Mouse (Mus musculus) embryonic facial prominence, embryonic 15.5 days (tissue): ENCODE data around the gene Acbd6. TPM values are rescaled to one million over a fixed set of nuclear protein-coding genes. Genes with fewer than 3 reads are reported as not detected.

Experiments used
- ATAC-seq: fragments of 200-750 bp; cut with Nextera tagmentation; 2 replicates; pipeline ENCODE4 v1.8.0; 2017; ENCODE audit warnings: low read depth, moderate TSS enrichment; ENCODE audit not compliant: insufficient number of reproducible peaks, low FRiP score, low TSS enrichment
- H3K27ac ChIP-seq: fragments of 300-500 bp; sonication (generic); replicated peaks from 2 replicates; pipeline ENCODE4 v1.5.1; 2015; ENCODE audit warnings: mild to moderate bottlenecking, inconsistent platforms
- H3K27me3 ChIP-seq: fragments of 300-500 bp; sonication (generic); 2 replicates; pipeline ENCODE4 v1.6.1; 2015; ENCODE audit warnings: inconsistent platforms
- H3K36me3 ChIP-seq: fragments of 300-500 bp; sonication (generic); 2 replicates; pipeline ENCODE4 v1.6.1; 2015; ENCODE audit warnings: mild to moderate bottlenecking, inconsistent platforms
- H3K4me1 ChIP-seq: fragments of 300-500 bp; sonication (generic); 2 replicates; pipeline ENCODE4 v1.6.1; 2015; ENCODE audit warnings: inconsistent platforms
- H3K4me2 ChIP-seq: fragments of 300-500 bp; sonication (generic); replicated peaks from 2 replicates; pipeline ENCODE4 v1.6.1; 2015; ENCODE audit warnings: mild to moderate bottlenecking, inconsistent platforms
- H3K4me3 ChIP-seq: fragments of 300-500 bp; sonication (generic); replicated peaks from 2 replicates; pipeline ENCODE4 v1.5.1; 2015; ENCODE audit warnings: mild to moderate bottlenecking, inconsistent platforms
- H3K9ac ChIP-seq: fragments of 300-500 bp; sonication (generic); 2 replicates; pipeline ENCODE4 v1.6.1; 2015; ENCODE audit warnings: inconsistent platforms
- H3K9me3 ChIP-seq: fragments of 300-500 bp; sonication (generic); replicated peaks from 2 replicates; pipeline ENCODE4 v1.6.1; 2016; ENCODE audit warnings: inconsistent platforms
- WGBS: fragments of 180-500 bp; shearing (Covaris S2); methylation state at CpG from one replicate; pipeline ENCODE4 v1.1.7; 2015; 5-methylcytosine and 5-hydroxymethylcytosine counted together
- polyA plus RNA-seq: library from polyadenylated mRNA; unstranded; fragments of >200 nt; fragmentation: Nextera tagmentation; extraction: Ambion mirVana; gene quantifications from 2 replicates; pipeline ENCODE4 v1.2.1, GENCODE M21; 2015

Gene Acbd6
- polyA plus RNA-seq, 1 experiment from 2014 or later = 77.4 TPM

GRCm38 (mm10) chr1:155698373-155699159 lies 140.6 kb downstream of the Acbd6 start:
- H3K4me1 ChIP-seq = no peaks in the 10 kb centered on the region
- no peak for ATAC-seq
- no peaks in the 10 kb centered on the region for H3K9me3 ChIP-seq
- no peak overlapping the region for H3K9ac ChIP-seq
- H3K27me3 ChIP-seq = no peaks in the 10 kb centered on the region
- H3K4me2 ChIP-seq = no peak overlapping the region
- no peaks in the 10 kb centered on the region for H3K36me3 ChIP-seq
- no peak overlapping the region for H3K27ac ChIP-seq
- H3K4me3 ChIP-seq = no peak overlapping the region
- WGBS = 58% methylated on average over 17 of the region's 17 CpGs

DNA sequence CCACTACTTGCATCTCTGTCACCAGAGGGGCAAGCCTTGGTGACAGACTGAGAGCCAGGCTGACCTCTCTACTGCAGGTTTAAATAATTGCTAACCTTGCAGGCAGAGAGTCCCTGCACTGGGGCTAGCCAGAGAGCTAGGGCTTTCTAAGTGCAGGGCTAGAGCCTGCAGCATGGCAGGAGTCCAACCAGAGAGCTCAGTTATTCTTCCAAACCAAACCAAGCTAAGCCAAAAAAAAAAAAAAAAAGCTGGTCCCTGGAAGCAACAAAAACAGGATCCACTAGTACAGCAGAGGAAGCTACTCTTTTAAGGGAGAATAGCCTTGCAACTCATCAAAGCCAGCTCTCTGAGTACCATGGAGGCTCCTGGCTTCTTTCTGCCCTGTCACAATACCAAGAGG lies 143.0 kb downstream of the Acbd6 start:
- H3K36me3 ChIP-seq = no peaks in the 10 kb centered on the region
- H3K4me1 ChIP-seq = no peaks in the 10 kb centered on the region
- no peak overlapping the region for H3K27ac ChIP-seq
- no peak overlapping the region for H3K9ac ChIP-seq
- no peaks in the 10 kb centered on the region for H3K9me3 ChIP-seq
- H3K4me3 ChIP-seq = no peak overlapping the region
- H3K27me3 ChIP-seq = no peaks in the 10 kb centered on the region
- H3K4me2 ChIP-seq = no peak overlapping the region
- ATAC-seq = no peak

DNA sequence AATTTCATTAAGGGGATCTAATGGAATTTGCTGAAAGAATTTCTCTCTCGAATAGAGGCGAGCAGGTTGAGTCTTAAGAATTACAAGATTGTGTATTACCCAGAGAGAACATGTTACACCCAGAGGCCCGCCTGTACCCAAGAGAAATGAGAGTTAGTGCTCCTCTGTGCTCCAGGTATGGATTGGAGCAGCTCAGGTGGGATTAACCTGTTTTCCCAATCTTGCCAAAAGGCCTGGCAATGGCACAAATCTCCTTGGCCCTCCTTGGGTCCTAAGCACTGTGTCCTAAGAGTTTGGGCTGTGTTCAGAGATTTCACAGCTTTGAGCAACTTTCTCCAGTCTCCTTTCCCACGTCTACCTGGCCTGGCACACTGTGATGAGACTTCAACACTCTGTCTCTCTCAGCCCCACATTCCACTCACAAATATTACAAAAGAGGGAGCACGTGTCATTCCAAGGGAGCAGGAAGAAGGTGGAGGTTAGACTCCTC lies 145.3 kb downstream of the Acbd6 start:
- H3K9me3 ChIP-seq = no peaks in the 10 kb centered on the region
- no peaks in the 10 kb centered on the region for H3K4me1 ChIP-seq
- H3K27ac ChIP-seq = no peak overlapping the region
- no peak overlapping the region for H3K9ac ChIP-seq
- no peak for ATAC-seq
- H3K27me3 ChIP-seq = no peaks in the 10 kb centered on the region
- 80% methylated on average over 5 of the region's 5 CpGs for WGBS
- no peaks in the 10 kb centered on the region for H3K36me3 ChIP-seq
- H3K4me2 ChIP-seq = no peak overlapping the region
- H3K4me3 ChIP-seq = no peak overlapping the region

DNA sequence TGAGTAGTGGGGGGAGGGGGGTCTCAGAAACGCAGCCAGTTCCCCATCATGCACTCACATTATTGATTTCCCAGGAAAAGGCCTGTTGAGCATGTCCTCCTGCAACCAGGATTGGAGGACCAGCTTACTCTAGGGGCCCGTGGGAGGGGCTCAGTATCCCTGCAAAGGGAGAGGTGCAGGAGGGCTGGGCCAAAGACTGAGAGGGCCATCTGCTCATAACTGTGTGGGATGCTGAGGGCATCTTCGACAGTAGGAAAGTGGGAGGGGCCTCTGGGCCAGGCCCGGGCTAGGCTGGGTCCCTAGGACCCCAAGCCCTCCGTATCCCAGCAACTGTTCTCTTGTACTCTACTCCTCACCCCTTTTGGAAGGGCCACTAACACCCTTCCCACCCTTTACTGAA lies 146.3 kb downstream of the Acbd6 start:
- H3K27ac ChIP-seq = no peak overlapping the region
- peak; percentile 17; the same call in 1 of the 2 replicates for ATAC-seq
- no peak overlapping the region for H3K9ac ChIP-seq
- H3K4me1 ChIP-seq = no peaks in the 10 kb centered on the region
- no peaks in the 10 kb centered on the region for H3K27me3 ChIP-seq
- no peaks in the 10 kb centered on the region for H3K36me3 ChIP-seq
- H3K9me3 ChIP-seq = no peaks in the 10 kb centered on the region
- H3K4me2 ChIP-seq = no peak overlapping the region
- 74% methylated on average over 5 of the region's 5 CpGs for WGBS
- no peak overlapping the region for H3K4me3 ChIP-seq

GRCm38 (mm10) chr1:155713306-155713705 lies 155.4 kb downstream of the Acbd6 start:
- Histone ChIP-seq H3K36me3 (no peaks in the 10 kb centered on the region), H3K4me3 (no peak overlapping the region), H3K27me3 (peaks cover 6% of the 10 kb centered on the region; the same call in 1 of the 2 replicates), H3K4me2 (no peak overlapping the region), H3K9me3 (no peaks in the 10 kb centered on the region), H3K9ac (no peak overlapping the region), H3K27ac (no peak overlapping the region), H3K4me1 (no peaks in the 10 kb centered on the region)
- WGBS = 55% methylated on average over 2 of the region's 2 CpGs
- no peak for ATAC-seq

- no peak overlapping the region for H3K9ac ChIP-seq
- no peak overlapping the region for H3K4me3 ChIP-seq
- no peak overlapping the region for H3K27ac ChIP-seq
- H3K4me1 ChIP-seq = no peaks in the 10 kb centered on the region
- H3K27me3 ChIP-seq = peaks cover 23% of the 10 kb centered on the region
- no peak for ATAC-seq
- H3K9me3 ChIP-seq = no peaks in the 10 kb centered on the region
- no peaks in the 10 kb centered on the region for H3K36me3 ChIP-seq
- no peak overlapping the region for H3K4me2 ChIP-seq
Measured at GRCm38 (mm10) chr1:155715366-155715765, 157.4 kb downstream of the Acbd6 start.

DNA sequence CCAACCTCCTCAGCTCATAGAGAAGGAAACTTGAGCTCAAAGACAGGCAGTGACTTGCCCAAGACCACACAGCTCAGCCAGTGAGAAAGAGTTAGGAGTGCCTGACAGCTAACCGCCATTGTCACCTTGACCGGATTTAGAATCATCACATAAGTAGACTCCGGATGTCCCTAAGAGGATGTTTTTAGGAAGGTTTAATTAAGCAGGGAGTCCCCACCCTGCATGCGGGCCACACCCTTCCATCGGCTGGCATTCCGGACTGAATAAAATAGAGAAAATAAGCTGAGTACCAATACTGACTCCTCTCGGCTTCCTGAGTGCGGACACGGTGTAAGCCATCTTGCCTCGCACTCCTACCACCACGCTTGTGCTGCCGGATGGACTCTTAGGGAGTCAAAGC lies 159.4 kb downstream of the Acbd6 start:
- no peaks in the 10 kb centered on the region for H3K9me3 ChIP-seq
- ATAC-seq = no peak
- WGBS = 86% methylated on average over 12 of the region's 12 CpGs
- no peaks in the 10 kb centered on the region for H3K36me3 ChIP-seq
- no peaks in the 10 kb centered on the region for H3K4me1 ChIP-seq
- H3K4me2 ChIP-seq = no peak overlapping the region
- H3K4me3 ChIP-seq = no peak overlapping the region
- no peak overlapping the region for H3K9ac ChIP-seq
- no peak overlapping the region for H3K27ac ChIP-seq
- H3K27me3 ChIP-seq = peaks cover 40% of the 10 kb centered on the region

DNA sequence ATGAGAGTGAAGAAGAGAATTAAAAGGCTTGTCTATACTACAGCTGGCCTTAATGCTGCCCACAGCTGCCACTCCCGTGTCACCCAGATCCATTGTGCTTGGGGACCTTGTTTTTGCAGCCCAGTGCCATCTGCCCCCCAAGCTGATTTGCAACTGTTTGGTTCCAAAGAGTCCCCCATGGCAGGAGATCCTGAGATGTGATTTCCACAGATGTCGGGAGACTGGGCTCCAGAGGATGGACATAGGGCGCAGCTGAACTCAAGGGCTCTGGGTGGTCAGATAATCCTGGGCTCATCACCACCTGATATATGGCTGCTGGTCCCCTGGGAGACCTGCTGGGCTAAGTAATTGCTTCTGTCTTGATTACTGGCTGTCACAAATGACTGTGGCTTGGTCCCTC lies 160.9 kb downstream of the Acbd6 start:
- Histone ChIP-seq H3K4me2 (no peak overlapping the region), H3K9me3 (no peaks in the 10 kb centered on the region), H3K9ac (no peak overlapping the region), H3K27ac (no peak overlapping the region), H3K4me1 (no peaks in the 10 kb centered on the region), H3K27me3 (peaks cover 54% of the 10 kb centered on the region), H3K36me3 (no peaks in the 10 kb centered on the region), H3K4me3 (no peak overlapping the region)
- WGBS = 81% methylated on average over 3 of the region's 3 CpGs
- no peak for ATAC-seq

GRCm38 (mm10) chr1:155720006-155720405 lies 162.1 kb downstream of the Acbd6 start:
- no peaks in the 10 kb centered on the region for H3K4me1 ChIP-seq
- peaks cover 59% of the 10 kb centered on the region for H3K27me3 ChIP-seq
- H3K27ac ChIP-seq = no peak overlapping the region
- no peaks in the 10 kb centered on the region for H3K9me3 ChIP-seq
- no peak for ATAC-seq
- no peak overlapping the region for H3K4me3 ChIP-seq
- 46% methylated on average over 5 of the region's 5 CpGs for WGBS
- no peak overlapping the region for H3K9ac ChIP-seq
- no peaks in the 10 kb centered on the region for H3K36me3 ChIP-seq
- no peak overlapping the region for H3K4me2 ChIP-seq

DNA sequence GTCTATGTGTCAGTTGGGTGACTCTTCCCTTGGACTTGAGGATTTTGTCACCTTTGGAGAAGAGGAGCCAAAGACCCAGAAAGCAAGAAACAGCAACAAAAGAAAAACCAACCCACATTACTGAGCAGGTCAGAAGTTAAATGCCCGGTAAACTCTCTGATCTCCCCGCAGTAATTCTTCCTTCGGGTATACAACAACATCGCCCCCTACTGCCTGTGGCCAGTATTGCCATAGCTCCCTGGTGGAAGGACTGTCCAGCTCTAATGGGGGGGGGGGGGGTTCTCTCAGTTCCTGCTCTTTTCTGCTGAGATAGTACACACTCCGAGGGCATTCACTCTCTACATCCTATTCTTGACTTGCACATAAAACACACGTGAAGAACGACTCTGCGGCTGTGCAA lies 163.5 kb downstream of the Acbd6 start:
- Histone ChIP-seq H3K4me1 (no peaks in the 10 kb centered on the region), H3K4me2 (no peak overlapping the region), H3K27ac (no peak overlapping the region), H3K9ac (no peak overlapping the region), H3K27me3 (peaks cover 70% of the 10 kb centered on the region), H3K36me3 (no peaks in the 10 kb centered on the region), H3K4me3 (no peak overlapping the region), H3K9me3 (no peaks in the 10 kb centered on the region)
- WGBS = 34% methylated on average over 8 of the region's 8 CpGs
- ATAC-seq = no peak

DNA sequence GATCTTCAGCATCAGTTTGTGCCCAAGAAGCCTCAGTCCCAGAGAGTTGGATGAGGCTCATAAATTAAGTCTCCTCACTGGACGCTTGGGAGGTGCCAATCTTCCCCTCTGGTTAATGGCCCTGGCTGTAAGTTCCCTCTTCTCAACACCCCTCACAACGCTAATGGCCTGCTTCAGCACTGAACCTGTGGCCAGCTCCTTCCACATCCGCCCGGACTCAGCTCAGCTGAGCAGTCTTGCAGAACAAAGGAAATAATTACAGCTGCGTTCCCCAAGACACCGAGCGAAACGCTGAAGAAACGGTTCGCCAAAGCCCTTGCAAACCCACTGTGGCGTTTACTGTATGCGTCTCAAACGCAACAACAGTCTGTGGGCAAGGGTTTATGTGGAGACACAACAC lies 164.3 kb downstream of the Acbd6 start:
- Histone ChIP-seq H3K27ac (no peak overlapping the region), H3K4me2 (peak overlapping the region; percentile 35; the same call in 1 of the 2 replicates), H3K36me3 (no peaks in the 10 kb centered on the region), H3K4me1 (no peaks in the 10 kb centered on the region), H3K27me3 (peaks cover 76% of the 10 kb centered on the region), H3K9ac (no peak overlapping the region), H3K4me3 (no peak overlapping the region), H3K9me3 (no peaks in the 10 kb centered on the region)
- no peak for ATAC-seq
- under 1% methylated on average over 13 of the region's 13 CpGs for WGBS

GRCm38 (mm10) chr1:155724301-155724700 lies 166.4 kb downstream of the Acbd6 start:
- Histone ChIP-seq H3K4me3 (no peak overlapping the region), H3K9ac (no peak overlapping the region), H3K36me3 (no peaks in the 10 kb centered on the region), H3K27me3 (peaks cover 88% of the 10 kb centered on the region), H3K9me3 (no peaks in the 10 kb centered on the region), H3K27ac (no peak overlapping the region), H3K4me2 (no peak overlapping the region), H3K4me1 (no peaks in the 10 kb centered on the region)
- WGBS = 67% methylated on average over 3 of the region's 3 CpGs
- ATAC-seq = no peak
